Mouse (Mus musculus): ENCODE measurements around the gene Vps41.

- TF ChIP-seq CTCF (IDR thresholded peaks at IDR 0.05; ENCODE audit: control insufficient read depth, insufficient read depth, insufficient replicate concordance, low read depth, low read length) (no peak), POLR2A (IDR thresholded peaks at IDR 0.05; ENCODE audit: control insufficient read depth, low read depth, low read length) (no peak)
These were observed 83.3 kb downstream of the Vps41 start for GRCm38 (mm10) chr13:18800434-18800833.
